Mouse (Mus musculus): ENCODE results near the gene Boc. TPM values are rescaled to one million over a fixed set of nuclear protein-coding genes. Genes with fewer than 3 reads are reported as not detected.

Boc gene
- 12.1 and 16.4 TPM in 2 replicates for polyA plus RNA-seq (2015; fragmentation: Nextera tagmentation; extraction: Ambion mirVana)

- no peaks in the 10 kb centered on the region for H3K27me3 ChIP-seq (replicated peaks; ENCODE audit: control insufficient read depth, insufficient read depth, low read length)
- no peaks in the 10 kb centered on the region for H3K9me3 ChIP-seq (ENCODE audit: control insufficient read depth, low read length)
- no peaks in the 10 kb centered on the region for H3K36me3 ChIP-seq (ENCODE audit: control insufficient read depth, insufficient read depth, low read length)
- peak within 1 kb of the TSS; percentile 98 for H3K4me2 ChIP-seq (ENCODE audit: low read length)
- peak within 1 kb of the TSS; percentile 88 for H3K9ac ChIP-seq (ENCODE audit: low read depth, low read length)
- H3K4me3 ChIP-seq (ENCODE audit: low read length) = peak within 1 kb of the TSS; percentile 65
- under 1% methylated on average over 44 of the region's 46 CpGs for WGBS
- peak; percentile 76 for ATAC-seq
- peaks cover 4% of the 10 kb centered on the region for H3K4me1 ChIP-seq (ENCODE audit: control insufficient read depth, insufficient read depth, low read depth, low read length)
- H3K27ac ChIP-seq (ENCODE audit: low read depth, low read length) = peak within 1 kb of the TSS; percentile 84
These were observed at the start of gene Boc for GRCm38 (mm10) chr16:44558471-44559329. Gene Boc, minus strand, starts transcription at chr16:44558897.

DNA sequence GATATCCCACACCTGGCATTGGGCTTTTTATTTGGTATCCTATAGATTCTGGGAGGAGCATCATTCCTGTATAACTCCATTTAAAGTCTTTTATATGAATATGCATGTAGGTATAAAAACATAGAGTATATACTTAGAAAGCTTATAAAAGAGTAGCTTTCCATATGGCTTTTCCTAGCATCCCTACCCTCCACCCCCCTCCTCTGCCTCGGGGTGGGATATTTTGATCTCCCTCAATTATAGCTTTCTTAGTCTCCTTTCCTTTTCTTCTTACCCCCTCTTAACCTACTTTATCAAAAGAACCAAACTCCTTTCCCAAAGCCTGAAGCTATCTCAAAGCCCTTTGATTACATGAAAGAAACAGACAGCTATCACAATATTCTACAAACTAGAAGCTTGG, 47.9 kb upstream of the Boc start:
- Histone ChIP-seq H3K9me3 (ENCODE audit: control insufficient read depth, low read length) (no peaks in the 10 kb centered on the region), H3K9ac (ENCODE audit: low read depth, low read length) (no peak overlapping the region), H3K4me1 (ENCODE audit: control insufficient read depth, insufficient read depth, low read depth, low read length) (no peaks in the 10 kb centered on the region; the same call in 1 of the 2 replicates), H3K4me3 (ENCODE audit: low read length) (no peak overlapping the region), H3K36me3 (ENCODE audit: control insufficient read depth, insufficient read depth, low read length) (no peaks in the 10 kb centered on the region), H3K27me3 (replicated peaks; ENCODE audit: control insufficient read depth, insufficient read depth, low read length) (no peaks in the 10 kb centered on the region), H3K4me2 (ENCODE audit: low read length) (no peak overlapping the region), H3K27ac (ENCODE audit: low read depth, low read length) (no peak overlapping the region)
- 91% methylated on average over 1 of the region's 1 CpGs for WGBS
- no peak for ATAC-seq

- Histone ChIP-seq H3K4me2 (ENCODE audit: low read length) (no peak overlapping the region), H3K4me1 (ENCODE audit: control insufficient read depth, insufficient read depth, low read depth, low read length) (no peaks in the 10 kb centered on the region), H3K9me3 (ENCODE audit: control insufficient read depth, low read length) (no peaks in the 10 kb centered on the region), H3K9ac (ENCODE audit: low read depth, low read length) (no peak overlapping the region), H3K27ac (ENCODE audit: low read depth, low read length) (no peak overlapping the region), H3K36me3 (ENCODE audit: control insufficient read depth, insufficient read depth, low read length) (no peaks in the 10 kb centered on the region), H3K4me3 (ENCODE audit: low read length) (no peak overlapping the region), H3K27me3 (replicated peaks; ENCODE audit: control insufficient read depth, insufficient read depth, low read length) (no peaks in the 10 kb centered on the region)
- 67% methylated on average over 9 of the region's 9 CpGs for WGBS
- no peak for ATAC-seq
These were observed 45.4 kb upstream of the Boc start for GRCm38 (mm10) chr16:44604021-44604616.

DNA sequence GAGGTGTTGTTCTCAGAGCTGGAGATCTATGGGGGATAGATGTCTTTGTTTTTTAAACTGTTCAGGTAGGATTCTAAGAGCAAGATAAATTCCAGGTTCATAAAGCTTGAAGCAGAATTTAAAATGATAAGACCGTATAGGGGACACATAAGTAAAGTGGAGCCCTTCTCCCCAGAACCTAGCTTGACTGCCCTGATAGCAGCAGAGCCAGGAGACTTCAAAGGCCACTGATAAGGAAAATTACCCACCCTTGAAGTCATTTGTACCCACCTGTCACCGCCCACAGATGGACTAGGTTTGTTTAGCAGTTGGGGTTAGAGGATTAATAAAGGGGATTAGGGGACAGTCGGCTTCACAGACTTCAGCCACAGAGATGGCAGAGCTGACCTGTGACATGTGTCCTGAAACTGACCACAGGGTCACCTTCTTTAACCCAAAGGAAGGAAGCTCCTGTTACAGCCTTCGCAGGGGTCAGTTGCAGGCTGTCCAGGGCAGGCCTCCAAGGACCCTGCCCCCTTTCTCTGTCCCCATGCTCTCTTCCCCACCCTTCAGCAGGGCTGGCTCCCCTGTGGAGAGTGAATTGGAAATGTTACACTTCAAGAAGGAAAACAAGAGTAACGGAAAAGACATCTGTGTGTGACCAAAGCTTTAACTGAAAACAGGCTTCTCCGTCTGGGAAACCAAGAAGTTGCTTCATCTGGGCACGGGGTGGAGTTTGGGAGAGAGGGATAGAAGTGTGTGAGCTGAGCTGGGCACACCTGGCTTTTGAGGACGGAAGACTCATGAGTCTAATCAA, 43.5 kb upstream of the Boc start:
- Histone ChIP-seq H3K9ac (ENCODE audit: low read depth, low read length) (no peak overlapping the region), H3K4me1 (ENCODE audit: control insufficient read depth, insufficient read depth, low read depth, low read length) (no peaks in the 10 kb centered on the region), H3K27ac (ENCODE audit: low read depth, low read length) (no peak overlapping the region), H3K36me3 (ENCODE audit: control insufficient read depth, insufficient read depth, low read length) (no peaks in the 10 kb centered on the region), H3K9me3 (ENCODE audit: control insufficient read depth, low read length) (no peaks in the 10 kb centered on the region), H3K27me3 (replicated peaks; ENCODE audit: control insufficient read depth, insufficient read depth, low read length) (no peaks in the 10 kb centered on the region), H3K4me2 (ENCODE audit: low read length) (no peak overlapping the region), H3K4me3 (ENCODE audit: low read length) (no peak overlapping the region)
- 28% methylated on average over 8 of the region's 8 CpGs for WGBS
- ATAC-seq = no peak

DNA sequence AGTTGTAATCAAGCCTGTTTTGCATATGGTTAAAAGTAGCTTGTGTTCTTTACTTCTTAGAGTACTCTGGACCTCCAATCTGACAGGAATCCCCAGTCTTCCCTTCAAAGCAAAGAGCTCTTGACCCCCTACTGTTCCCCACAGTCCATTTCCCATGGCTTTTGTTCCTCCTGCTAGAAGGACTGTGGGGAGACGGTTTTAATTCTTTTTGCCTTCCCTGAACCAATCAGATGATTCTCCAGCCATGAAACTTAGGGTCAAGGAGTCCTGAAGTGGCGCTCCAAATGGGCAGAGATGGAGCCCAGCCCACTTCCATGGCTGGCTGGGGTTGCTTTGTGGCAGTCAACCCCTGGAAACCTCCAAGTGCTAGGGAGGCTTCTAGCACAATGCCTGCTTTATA, 42.5 kb upstream of the Boc start:
- H3K27ac ChIP-seq (ENCODE audit: low read depth, low read length) = no peak overlapping the region
- H3K4me2 ChIP-seq (ENCODE audit: low read length) = no peak overlapping the region
- H3K4me1 ChIP-seq (ENCODE audit: control insufficient read depth, insufficient read depth, low read depth, low read length) = no peaks in the 10 kb centered on the region
- WGBS = 12% methylated on average over 2 of the region's 2 CpGs
- no peaks in the 10 kb centered on the region for H3K27me3 ChIP-seq (replicated peaks; ENCODE audit: control insufficient read depth, insufficient read depth, low read length)
- H3K9me3 ChIP-seq (ENCODE audit: control insufficient read depth, low read length) = no peaks in the 10 kb centered on the region
- no peak for ATAC-seq
- H3K9ac ChIP-seq (ENCODE audit: low read depth, low read length) = no peak overlapping the region
- no peaks in the 10 kb centered on the region for H3K36me3 ChIP-seq (ENCODE audit: control insufficient read depth, insufficient read depth, low read length)
- no peak overlapping the region for H3K4me3 ChIP-seq (ENCODE audit: low read length)

GRCm38 (mm10) chr16:44597106-44597806, 38.6 kb upstream of the Boc start:
- Histone ChIP-seq H3K27me3 (replicated peaks; ENCODE audit: control insufficient read depth, insufficient read depth, low read length) (no peaks in the 10 kb centered on the region), H3K36me3 (ENCODE audit: control insufficient read depth, insufficient read depth, low read length) (no peaks in the 10 kb centered on the region), H3K9ac (ENCODE audit: low read depth, low read length) (no peak overlapping the region), H3K4me2 (ENCODE audit: low read length) (no peak overlapping the region), H3K4me3 (ENCODE audit: low read length) (no peak overlapping the region), H3K4me1 (ENCODE audit: control insufficient read depth, insufficient read depth, low read depth, low read length) (no peaks in the 10 kb centered on the region), H3K9me3 (ENCODE audit: control insufficient read depth, low read length) (no peaks in the 10 kb centered on the region), H3K27ac (ENCODE audit: low read depth, low read length) (no peak overlapping the region)
- no peak for ATAC-seq
- 85% methylated on average over 2 of the region's 2 CpGs for WGBS

- no peaks in the 10 kb centered on the region for H3K27me3 ChIP-seq (replicated peaks; ENCODE audit: control insufficient read depth, insufficient read depth, low read length)
- no peak overlapping the region for H3K9ac ChIP-seq (ENCODE audit: low read depth, low read length)
- H3K4me2 ChIP-seq (ENCODE audit: low read length) = no peak overlapping the region
- ATAC-seq = no peak
- H3K4me3 ChIP-seq (ENCODE audit: low read length) = no peak overlapping the region
- H3K9me3 ChIP-seq (ENCODE audit: control insufficient read depth, low read length) = no peaks in the 10 kb centered on the region
- no peaks in the 10 kb centered on the region for H3K36me3 ChIP-seq (ENCODE audit: control insufficient read depth, insufficient read depth, low read length)
- H3K27ac ChIP-seq (ENCODE audit: low read depth, low read length) = no peak overlapping the region
- H3K4me1 ChIP-seq (ENCODE audit: control insufficient read depth, insufficient read depth, low read depth, low read length) = no peaks in the 10 kb centered on the region
- WGBS = 87% methylated on average over 1 of the region's 1 CpGs
These were observed 30.8 kb upstream of the Boc start for GRCm38 (mm10) chr16:44589506-44589905.

- no peak overlapping the region for H3K4me3 ChIP-seq (ENCODE audit: low read length)
- no peaks in the 10 kb centered on the region for H3K36me3 ChIP-seq (ENCODE audit: control insufficient read depth, insufficient read depth, low read length)
- H3K9ac ChIP-seq (ENCODE audit: low read depth, low read length) = no peak overlapping the region
- H3K4me1 ChIP-seq (ENCODE audit: control insufficient read depth, insufficient read depth, low read depth, low read length) = peaks cover 4% of the 10 kb centered on the region; the same call in 1 of the 2 replicates
- 20% methylated on average over 15 of the region's 15 CpGs for WGBS
- no peaks in the 10 kb centered on the region for H3K9me3 ChIP-seq (ENCODE audit: control insufficient read depth, low read length)
- peak; percentile 68; the same call in 1 of the 2 replicates for ATAC-seq
- no peaks in the 10 kb centered on the region for H3K27me3 ChIP-seq (replicated peaks; ENCODE audit: control insufficient read depth, insufficient read depth, low read length)
- peak overlapping the region; percentile 19 for H3K4me2 ChIP-seq (ENCODE audit: low read length)
- no peak overlapping the region; the same call in 1 of the 2 replicates for H3K27ac ChIP-seq (ENCODE audit: low read depth, low read length)
These were observed 20.8 kb upstream of the Boc start for GRCm38 (mm10) chr16:44579421-44580024.

All from hindbrain, embryonic 16.5 days (tissue).